Mouse (Mus musculus) liver, embryonic 14.5 days (tissue): ENCODE results near the gene 4930556J24Rik. TPM values are rescaled to one million over a fixed set of nuclear protein-coding genes. Genes with fewer than 3 reads are reported as not detected.

ENCODE experiments used
- ATAC-seq: fragments of 200-750 bp; cut with Nextera tagmentation; 2 replicates; pipeline ENCODE4 v1.8.0; 2017; ENCODE audit warnings: moderate number of reproducible peaks, mild to moderate bottlenecking, moderate library complexity; ENCODE audit not compliant: insufficient read depth
- DNase-seq, 3 experiments: peaks; one replicate each; pipeline ENCODE4 v3.0.0-alpha.2; 2012 to 2013; ENCODE audit warnings: low read depth in 3 of 3, low spot score in 3 of 3
- H3K27ac ChIP-seq: fragments of 300-500 bp; sonication (generic); 2 replicates; pipeline ENCODE4 v1.5.1; 2014; ENCODE audit warnings: moderate library complexity, mild to moderate bottlenecking, control low read depth, inconsistent platforms
- H3K27me3 ChIP-seq: fragments of 300-500 bp; sonication (generic); 2 replicates; pipeline ENCODE4 v1.6.1; 2014; ENCODE audit warnings: mild to moderate bottlenecking, low read length, moderate library complexity; ENCODE audit not compliant: control insufficient read depth, insufficient read depth
- H3K36me3 ChIP-seq: fragments of 300-500 bp; sonication (generic); replicated peaks from 2 replicates; pipeline ENCODE4 v1.6.1; 2014; ENCODE audit warnings: low read depth; ENCODE audit not compliant: control insufficient read depth, insufficient read depth
- H3K4me1 ChIP-seq, 2 experiments: fragments of 200-500 bp in 1 of 2; fragments of 300-500 bp in 1 of 2; sonication (generic) in 1 of 2; replicated peaks; 2 replicates each; pipeline ENCODE4 v1.6.1; 2012 to 2014; ENCODE audit warnings: antibody characterized with exemption in 1 of 2, inconsistent platforms in 1 of 2, low read length in 1 of 2; ENCODE audit not compliant: control insufficient read depth in 2 of 2, insufficient read depth in 2 of 2
- H3K4me2 ChIP-seq: fragments of 300-500 bp; sonication (generic); 2 replicates; pipeline ENCODE4 v1.6.1; 2014; ENCODE audit warnings: low read depth, mild to moderate bottlenecking, control low read depth, moderate library complexity
- H3K4me3 ChIP-seq, 2 experiments: fragments of 200-500 bp in 1 of 2; fragments of 300-500 bp in 1 of 2; sonication (generic) in 1 of 2; 2 replicates each; pipeline ENCODE4 v1.5.1; 2012 to 2014; ENCODE audit warnings: low read depth in 2 of 2, low read length in 2 of 2, mild to moderate bottlenecking in 2 of 2, control low read depth in 1 of 2, inconsistent platforms in 1 of 2, moderate library complexity in 1 of 2; ENCODE audit not compliant: insufficient read depth in 1 of 2
- H3K9ac ChIP-seq: fragments of 300-500 bp; sonication (generic); replicated peaks from 2 replicates; pipeline ENCODE4 v1.6.1; 2014; ENCODE audit warnings: mild to moderate bottlenecking, control low read depth, moderate library complexity
- H3K9me3 ChIP-seq: fragments of 300-500 bp; sonication (generic); 2 replicates; pipeline ENCODE4 v1.6.1; 2016; ENCODE audit warnings: low read length, mixed read lengths; ENCODE audit not compliant: control insufficient read depth
- CTCF ChIP-seq: IDR thresholded peaks from 2 replicates; pipeline ENCODE4 v1.5.1; 2016; ENCODE audit warnings: antibody characterized with exemption, low read depth, control low read depth
- EP300 ChIP-seq: IDR thresholded peaks from 2 replicates; pipeline ENCODE4 v1.6.1; 2016; ENCODE audit warnings: antibody characterized with exemption, low read depth
- WGBS: fragments of 180-500 bp; shearing (Covaris S2); extraction: QIAGEN DNeasy Blood & Tissue Kit; methylation state at CpG from one replicate; pipeline ENCODE4 v1.1.7; 2014; ENCODE audit not compliant: insufficient replicate concordance; 5-methylcytosine and 5-hydroxymethylcytosine counted together
- polyA plus RNA-seq, 2 experiments: library from polyadenylated mRNA; depleted of rRNA in 1 of 2; stranded (reverse) in 1 of 2; unstranded in 1 of 2; fragments of >200 nt; fragmentation: Nextera tagmentation in 1 of 2; extraction: Ambion mirVana in 1 of 2; gene quantifications; 2 replicates each; pipeline versions ENCODE4 v1.2.1 to v1.2.3; 2012 to 2014

The 4930556J24Rik gene
- polyA plus RNA-seq, 2 experiments: not detected

- TF ChIP-seq CTCF (no peak), EP300 (no peak)
Observed at GRCm38 (mm10) chr11:3978421-3978820, 1.8 kb upstream of the 4930556J24Rik start.

GRCm38 (mm10) chr11:3974311-3974710 lies 2.3 kb downstream of the 4930556J24Rik start:
- ATAC-seq: no peak
- Histone ChIP-seq H3K36me3 (peaks cover 44% of the 10 kb centered on the region), H3K4me2 (no peak overlapping the region), H3K27me3 (no peaks in the 10 kb centered on the region), H3K27ac (no peak overlapping the region), H3K4me3 (no peak overlapping the region), H3K9ac (no peak overlapping the region), H3K4me1 (no peaks in the 10 kb centered on the region), H3K9me3 (no peaks in the 10 kb centered on the region)
- no peak for DNase-seq
- no peak for TF ChIP-seq EP300
- TF ChIP-seq CTCF: no peak
- 71% methylated on average over 3 of the region's 3 CpGs for WGBS

More at GRCm38 (mm10) chr11:3978421-3978820, 1.8 kb upstream of the 4930556J24Rik start:
- H3K9ac ChIP-seq: no peak overlapping the region
- ATAC-seq: no peak
- 73% methylated on average over 5 of the region's 5 CpGs for WGBS
- H3K4me3 ChIP-seq: no peak overlapping the region
- no peak overlapping the region for H3K4me2 ChIP-seq
- H3K36me3 ChIP-seq: peaks cover 29% of the 10 kb centered on the region
- DNase-seq: no peak
- H3K27ac ChIP-seq: no peak overlapping the region
- peaks cover 0 to 3% of the 10 kb centered on the region in 2 experiments; a peak in 1 of 4 replicates for H3K4me1 ChIP-seq
- H3K27me3 ChIP-seq: peaks cover 9% of the 10 kb centered on the region
- H3K9me3 ChIP-seq: no peaks in the 10 kb centered on the region

GRCm38 (mm10) chr11:3973081-3973480 lies 3.5 kb downstream of the 4930556J24Rik start:
- no peak overlapping the region for H3K4me2 ChIP-seq
- DNase-seq (no peak), ATAC-seq (no peak)
- peaks cover 35% of the 10 kb centered on the region for H3K36me3 ChIP-seq
- H3K4me3 ChIP-seq: no peak overlapping the region
- WGBS: 74% methylated on average over 7 of the region's 7 CpGs
- H3K27me3 ChIP-seq: no peaks in the 10 kb centered on the region
- H3K4me1 ChIP-seq: no peaks in the 10 kb centered on the region
- no peak for TF ChIP-seq CTCF
- TF ChIP-seq EP300: no peak
- H3K9ac ChIP-seq: no peak overlapping the region
- no peaks in the 10 kb centered on the region for H3K9me3 ChIP-seq
- no peak overlapping the region for H3K27ac ChIP-seq

- 85% methylated on average over 7 of the region's 7 CpGs for WGBS
- Histone ChIP-seq H3K36me3 (peaks cover 21% of the 10 kb centered on the region), H3K9me3 (no peaks in the 10 kb centered on the region), H3K4me2 (no peak overlapping the region), H3K4me3 (no peak overlapping the region), H3K4me1 (peaks cover 0 to 3% of the 10 kb centered on the region in 2 experiments; a peak in 2 of 4 replicates), H3K27ac (no peak overlapping the region), H3K9ac (no peak overlapping the region), H3K27me3 (no peaks in the 10 kb centered on the region)
- ATAC-seq (no peak), DNase-seq (no peak)
- TF ChIP-seq CTCF: no peak
- no peak for TF ChIP-seq EP300
Observed at GRCm38 (mm10) chr11:3970361-3970760, 6.2 kb downstream of the 4930556J24Rik start.

- 64% methylated on average over 3 of the region's 3 CpGs for WGBS
- TF ChIP-seq CTCF (0 out of 2 replicates have a peak, but pooled peaks have one; percentile 21), EP300 (no peak)
Observed at GRCm38 (mm10) chr11:3969837-3970236, 6.7 kb downstream of the 4930556J24Rik start.

More at GRCm38 (mm10) chr11:3969837-3970236, 6.7 kb downstream of the 4930556J24Rik start:
- H3K9me3 ChIP-seq: no peaks in the 10 kb centered on the region
- H3K4me1 ChIP-seq: peaks cover 3 to 6% of the 10 kb centered on the region in 2 experiments
- ATAC-seq: no peak
- H3K4me2 ChIP-seq: no peak overlapping the region
- no peak overlapping the region for H3K27ac ChIP-seq
- H3K4me3 ChIP-seq: no peak overlapping the region
- peaks cover 21% of the 10 kb centered on the region for H3K36me3 ChIP-seq
- no peaks in the 10 kb centered on the region for H3K27me3 ChIP-seq
- DNase-seq: no peak
- no peak overlapping the region for H3K9ac ChIP-seq
